Mouse (Mus musculus) midbrain, embryonic 11.5 days (tissue): ENCODE measurements around the gene Bcl10. TPM values are rescaled to one million over a fixed set of nuclear protein-coding genes. Genes with fewer than 3 reads are reported as not detected.
A peak's percentile ranks its signal among the peaks of the same experiment; 100 is the strongest.

Experiments used
- ATAC-seq: fragments of 200-750 bp; cut with Nextera tagmentation; 2 replicates; pipeline ENCODE4 v1.8.0; 2017; ENCODE audit warnings: moderate TSS enrichment, moderate library complexity; ENCODE audit not compliant: low FRiP score
- DNase-seq: peaks from one replicate; pipeline ENCODE4 v3.0.0; 2015; ENCODE audit warnings: low spot score; ENCODE audit errors: missing footprints
- H3K27ac ChIP-seq: fragments of 300-500 bp; sonication (generic); 2 replicates; pipeline ENCODE4 v1.5.1; 2014; ENCODE audit warnings: low read depth, low read length
- H3K27me3 ChIP-seq: fragments of 300-500 bp; sonication (generic); 2 replicates; pipeline ENCODE4 v1.6.1; 2014; ENCODE audit warnings: mild to moderate bottlenecking, low read length, moderate library complexity, mixed read lengths; ENCODE audit not compliant: control insufficient read depth, insufficient read depth
- H3K36me3 ChIP-seq: fragments of 300-500 bp; sonication (generic); 2 replicates; pipeline ENCODE4 v1.6.1; 2014; ENCODE audit warnings: mild to moderate bottlenecking, low read length, moderate library complexity, mixed read lengths; ENCODE audit not compliant: control insufficient read depth, insufficient read depth
- H3K4me1 ChIP-seq: fragments of 300-500 bp; sonication (generic); 2 replicates; pipeline ENCODE4 v1.6.1; 2014; ENCODE audit warnings: low read length; ENCODE audit not compliant: control insufficient read depth, insufficient read depth
- H3K4me2 ChIP-seq: fragments of 300-500 bp; sonication (generic); 2 replicates; pipeline ENCODE4 v1.6.1; 2014; ENCODE audit warnings: mild to moderate bottlenecking, moderate library complexity
- H3K4me3 ChIP-seq: fragments of 300-500 bp; sonication (generic); 2 replicates; pipeline ENCODE4 v1.5.1; 2014; ENCODE audit warnings: low read depth, low read length
- H3K9ac ChIP-seq: fragments of 300-500 bp; sonication (generic); 2 replicates; pipeline ENCODE4 v1.6.1; 2014; ENCODE audit warnings: low read length
- H3K9me3 ChIP-seq: fragments of 300-500 bp; sonication (generic); 2 replicates; pipeline ENCODE4 v1.6.1; 2016; ENCODE audit warnings: low read length; ENCODE audit not compliant: control insufficient read depth
- WGBS: fragments of 180-500 bp; shearing (Covaris S2); extraction: QIAGEN DNeasy Blood & Tissue Kit; methylation state at CpG from one replicate; pipeline ENCODE4 v1.1.7; 2014; 5-methylcytosine and 5-hydroxymethylcytosine counted together
- polyA plus RNA-seq: library from polyadenylated mRNA; unstranded; fragments of >200 nt; fragmentation: Nextera tagmentation; extraction: Ambion mirVana; gene quantifications from 2 replicates; pipeline ENCODE4 v1.2.1, GENCODE M21; 2014

Bcl10 gene
- polyA plus RNA-seq, 1 experiment from 2014 or later = 57.4 TPM

DNA sequence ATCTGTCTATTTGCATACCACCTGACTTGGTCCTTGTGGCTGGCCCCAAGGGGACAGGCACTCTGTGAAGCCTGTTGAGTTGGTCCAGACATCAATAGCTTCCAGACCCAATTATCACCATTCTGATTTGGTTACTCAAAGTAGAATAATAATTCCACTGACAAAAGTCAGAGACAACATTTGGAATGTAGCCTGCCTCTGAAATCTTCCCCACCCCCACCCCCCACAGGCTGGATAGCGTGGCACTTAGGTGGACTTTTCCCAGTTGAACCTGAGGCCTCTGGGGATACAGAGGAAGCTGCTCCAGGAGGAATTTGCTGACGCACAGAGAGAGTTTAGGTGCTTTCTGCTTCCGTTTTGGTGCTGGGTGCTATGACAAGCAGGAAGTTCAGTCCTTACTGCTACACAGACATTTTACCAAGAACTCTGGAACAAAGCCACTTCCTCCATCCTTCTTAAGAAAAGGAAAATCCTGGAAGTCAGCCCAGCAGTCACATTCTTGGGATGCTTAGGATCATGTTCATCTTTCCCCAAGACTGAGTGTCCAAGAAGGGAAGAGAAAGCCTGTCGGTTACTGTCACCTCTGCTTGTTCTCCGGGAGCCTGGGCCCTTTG, 36.6 kb upstream of the Bcl10 start:
- ATAC-seq = no peak
- H3K4me3 ChIP-seq = no peak overlapping the region
- DNase-seq = no peak
- no peak overlapping the region for H3K27ac ChIP-seq
- H3K9ac ChIP-seq = no peak overlapping the region
- 56% methylated on average over 5 of the region's 5 CpGs for WGBS
- H3K9me3 ChIP-seq = no peaks in the 10 kb centered on the region
- H3K27me3 ChIP-seq = peaks cover 18% of the 10 kb centered on the region
- H3K4me2 ChIP-seq = no peak overlapping the region
- no peaks in the 10 kb centered on the region for H3K36me3 ChIP-seq
- H3K4me1 ChIP-seq = peaks cover 24% of the 10 kb centered on the region

DNA sequence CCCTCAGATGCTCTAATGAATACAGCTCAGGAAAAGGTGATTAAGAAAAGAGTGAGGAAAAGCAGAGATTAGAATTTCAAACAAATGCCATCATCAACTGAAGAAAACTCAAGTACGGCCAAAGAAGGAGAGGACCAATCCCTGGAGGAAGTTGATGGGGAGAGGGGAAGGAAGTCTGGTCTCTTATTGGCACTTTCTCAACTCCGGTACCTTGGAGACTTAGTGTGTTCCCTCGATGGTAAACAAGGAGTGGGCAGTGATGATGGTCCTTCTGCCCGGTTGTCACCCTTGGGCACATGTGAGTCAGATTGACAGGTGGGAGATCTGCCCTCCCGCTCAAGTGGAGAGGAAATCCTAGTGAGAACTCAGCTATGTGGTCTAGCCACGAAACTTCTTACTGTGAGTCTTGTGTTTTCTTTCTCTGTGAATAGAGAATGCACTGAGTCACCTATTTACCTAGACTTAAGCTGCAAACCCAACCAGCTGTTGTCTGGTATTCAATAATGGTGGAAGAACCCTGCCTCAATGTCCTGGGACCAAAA, 35.1 kb upstream of the Bcl10 start:
- Histone ChIP-seq H3K27me3 (peaks cover 28% of the 10 kb centered on the region), H3K4me1 (peaks cover 20% of the 10 kb centered on the region), H3K4me2 (no peak overlapping the region), H3K27ac (no peak overlapping the region), H3K9ac (no peak overlapping the region), H3K36me3 (no peaks in the 10 kb centered on the region), H3K4me3 (no peak overlapping the region), H3K9me3 (no peaks in the 10 kb centered on the region)
- ATAC-seq = no peak
- DNase-seq = no peak
- WGBS = 86% methylated on average over 6 of the region's 6 CpGs

DNA sequence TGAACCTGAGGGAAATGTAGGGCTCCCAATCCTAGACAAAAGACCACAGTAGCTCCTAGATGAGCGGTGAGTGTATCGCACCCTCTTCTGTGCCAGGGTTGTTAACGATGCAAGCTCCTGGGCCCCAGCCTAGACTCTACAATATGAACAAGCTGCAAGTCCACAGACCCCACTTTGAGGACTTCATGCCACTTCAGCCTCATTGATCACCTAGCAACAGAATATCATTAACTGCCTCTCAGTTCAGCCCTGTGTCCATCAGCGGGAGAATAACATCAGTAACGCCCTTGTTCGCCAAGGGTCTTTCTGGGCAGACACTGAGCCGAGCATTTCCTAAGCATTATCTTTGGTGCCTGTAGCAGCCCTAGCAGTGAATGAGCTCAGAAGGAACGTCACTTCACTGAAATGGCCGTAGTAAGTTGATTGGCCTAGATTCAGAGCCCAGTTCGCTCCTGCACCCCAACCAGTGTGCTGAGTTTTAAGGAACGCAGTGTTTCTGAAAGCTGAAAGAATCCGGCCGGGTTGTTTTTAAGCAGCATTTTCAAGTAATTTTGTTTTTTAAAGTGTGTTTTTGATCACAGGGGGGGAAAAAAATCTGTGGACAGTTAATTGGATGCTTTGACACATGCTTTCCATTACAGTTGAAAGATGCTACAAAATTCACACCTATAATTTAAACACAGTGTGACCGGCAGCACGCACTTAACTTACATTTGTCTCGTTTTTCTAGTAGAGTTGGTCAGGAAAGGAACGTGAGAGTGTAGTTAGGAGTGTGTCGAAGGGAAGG, 32.1 kb upstream of the Bcl10 start:
- H3K4me1 ChIP-seq = peaks cover 15% of the 10 kb centered on the region
- peak overlapping the region; percentile 49 for H3K27ac ChIP-seq
- H3K27me3 ChIP-seq = peaks cover 28% of the 10 kb centered on the region
- WGBS = 41% methylated on average over 18 of the region's 18 CpGs
- no peaks in the 10 kb centered on the region for H3K9me3 ChIP-seq
- DNase-seq (peak; percentile 93), ATAC-seq (peak; percentile 94)
- H3K9ac ChIP-seq = no peak overlapping the region
- no peak overlapping the region for H3K4me3 ChIP-seq
- peak overlapping the region; percentile 10; the same call in 1 of the 2 replicates for H3K4me2 ChIP-seq
- H3K36me3 ChIP-seq = no peaks in the 10 kb centered on the region

DNA sequence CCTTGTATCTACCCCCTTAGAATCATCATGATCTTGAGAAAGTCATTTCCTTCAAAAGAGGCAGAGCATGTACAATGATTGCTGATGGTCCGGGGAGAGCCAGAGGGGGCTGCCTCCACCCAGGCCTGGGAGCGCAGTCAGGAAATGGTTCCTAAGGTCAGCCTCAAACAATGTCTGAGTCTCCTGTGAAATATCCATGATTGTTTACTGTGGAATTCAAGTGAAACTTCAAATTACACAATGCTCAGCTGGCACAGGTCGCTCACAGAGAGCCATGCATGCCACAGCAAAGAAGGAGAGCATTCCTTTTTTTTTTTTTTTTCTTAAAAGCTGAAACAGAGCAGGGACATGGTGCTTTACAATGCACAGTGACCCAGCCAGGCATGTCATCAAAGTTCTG, 30.2 kb upstream of the Bcl10 start:
- ATAC-seq (no peak), DNase-seq (no peak)
- H3K27me3 ChIP-seq = peaks cover 27% of the 10 kb centered on the region
- H3K4me2 ChIP-seq = no peak overlapping the region
- no peak overlapping the region for H3K4me3 ChIP-seq
- H3K9ac ChIP-seq = no peak overlapping the region
- no peak overlapping the region for H3K27ac ChIP-seq
- no peaks in the 10 kb centered on the region for H3K9me3 ChIP-seq
- peaks cover 15% of the 10 kb centered on the region for H3K4me1 ChIP-seq
- 79% methylated on average over 3 of the region's 3 CpGs for WGBS
- H3K36me3 ChIP-seq = no peaks in the 10 kb centered on the region

DNA sequence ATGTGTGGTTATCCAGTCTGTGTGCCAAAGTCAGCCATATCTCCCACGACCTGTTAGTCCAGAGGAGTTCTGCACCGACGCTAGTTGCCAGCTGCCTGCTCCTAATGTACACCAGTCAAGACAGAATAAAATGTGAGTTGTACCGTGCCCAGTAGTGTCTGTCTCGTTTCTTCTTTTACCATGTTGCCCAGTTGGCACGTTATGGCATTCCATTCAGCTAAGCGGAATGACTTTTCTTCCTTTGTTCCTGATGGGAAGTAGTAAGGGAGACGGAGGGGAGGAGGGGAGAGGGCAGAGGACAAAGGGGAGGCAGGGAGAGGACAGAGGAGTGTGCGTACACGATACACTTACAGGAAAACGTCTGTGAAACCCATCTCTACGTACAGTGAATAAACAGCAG, 28.5 kb upstream of the Bcl10 start:
- no peaks in the 10 kb centered on the region for H3K9me3 ChIP-seq
- ATAC-seq = no peak
- no peaks in the 10 kb centered on the region for H3K36me3 ChIP-seq
- WGBS = 82% methylated on average over 12 of the region's 12 CpGs
- H3K4me2 ChIP-seq = no peak overlapping the region
- H3K4me3 ChIP-seq = no peak overlapping the region
- H3K4me1 ChIP-seq = peaks cover 15% of the 10 kb centered on the region
- H3K27me3 ChIP-seq = peaks cover 12% of the 10 kb centered on the region
- no peak overlapping the region for H3K9ac ChIP-seq
- no peak overlapping the region for H3K27ac ChIP-seq
- DNase-seq = no peak

DNA sequence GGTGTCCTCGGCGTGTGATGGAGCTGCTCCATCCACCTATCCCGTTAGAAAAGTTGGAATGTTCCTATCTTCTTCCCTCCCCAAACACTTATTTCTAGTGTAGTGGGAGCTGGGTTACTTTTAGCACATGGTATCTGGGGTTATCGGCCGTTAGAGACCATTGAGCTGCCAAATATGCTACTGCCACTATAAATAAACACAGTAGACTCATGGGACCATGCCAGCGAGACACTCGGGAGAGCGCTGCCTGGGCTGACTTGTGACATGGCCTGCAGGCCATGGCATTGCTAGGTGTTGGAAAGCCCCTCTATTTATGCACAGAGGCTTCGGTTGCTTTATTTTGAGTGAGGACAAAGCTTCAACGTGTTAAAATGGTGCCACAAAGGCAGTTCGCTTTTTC, 24.9 kb upstream of the Bcl10 start:
- H3K27ac ChIP-seq = no peak overlapping the region
- no peak overlapping the region for H3K4me2 ChIP-seq
- no peaks in the 10 kb centered on the region for H3K4me1 ChIP-seq
- DNase-seq (no peak), ATAC-seq (no peak)
- no peaks in the 10 kb centered on the region; the same call in 1 of the 2 replicates for H3K27me3 ChIP-seq
- H3K36me3 ChIP-seq = no peaks in the 10 kb centered on the region
- no peaks in the 10 kb centered on the region for H3K9me3 ChIP-seq
- 90% methylated on average over 11 of the region's 11 CpGs for WGBS
- H3K9ac ChIP-seq = no peak overlapping the region
- no peak overlapping the region for H3K4me3 ChIP-seq

- ATAC-seq (no peak), DNase-seq (no peak)
- H3K36me3 ChIP-seq = no peaks in the 10 kb centered on the region
- no peak overlapping the region for H3K4me2 ChIP-seq
- H3K4me1 ChIP-seq = no peaks in the 10 kb centered on the region
- no peaks in the 10 kb centered on the region for H3K9me3 ChIP-seq
- no peaks in the 10 kb centered on the region for H3K27me3 ChIP-seq
- no peak overlapping the region for H3K27ac ChIP-seq
- no peak overlapping the region for H3K4me3 ChIP-seq
- no peak overlapping the region for H3K9ac ChIP-seq
- WGBS = 87% methylated on average over 8 of the region's 8 CpGs
Observed at GRCm38 (mm10) chr3:145899832-145900231, 22.8 kb upstream of the Bcl10 start.

DNA sequence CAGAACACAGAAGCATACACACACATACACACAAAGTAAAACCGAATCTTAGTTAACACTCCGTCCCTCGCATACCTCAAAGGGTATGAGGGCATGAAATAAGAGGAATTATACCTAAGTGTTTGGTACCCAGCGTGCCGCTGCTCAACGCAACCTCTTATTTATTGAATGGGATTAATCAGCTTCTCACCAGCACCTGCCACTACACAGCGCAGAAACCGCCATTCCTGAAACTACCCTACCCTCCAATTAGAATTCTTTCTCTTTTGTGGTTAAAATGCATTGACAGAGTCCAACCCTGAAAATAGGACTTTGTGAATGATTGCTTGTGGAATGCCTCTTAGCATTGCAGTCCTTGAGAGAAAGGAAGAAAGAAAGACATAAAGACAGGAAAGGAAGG, 19.1 kb upstream of the Bcl10 start:
- ATAC-seq (no peak), DNase-seq (no peak)
- 87% methylated on average over 8 of the region's 8 CpGs for WGBS
- no peaks in the 10 kb centered on the region for H3K27me3 ChIP-seq
- H3K9me3 ChIP-seq = no peaks in the 10 kb centered on the region
- no peaks in the 10 kb centered on the region for H3K36me3 ChIP-seq
- H3K9ac ChIP-seq = no peak overlapping the region
- H3K4me2 ChIP-seq = no peak overlapping the region
- H3K4me3 ChIP-seq = no peak overlapping the region
- no peaks in the 10 kb centered on the region for H3K4me1 ChIP-seq
- no peak overlapping the region for H3K27ac ChIP-seq
